Mouse (Mus musculus) midbrain, embryonic 16.5 days (tissue): ENCODE measurements around the gene Macrod1. TPM values are rescaled to one million over a fixed set of nuclear protein-coding genes. Genes with fewer than 3 reads are reported as not detected.

ENCODE experiments used
- ATAC-seq: fragments of 200-750 bp; cut with Nextera tagmentation; 2 replicates; pipeline ENCODE4 v1.8.0; 2017; ENCODE audit warnings: moderate TSS enrichment
- H3K27ac ChIP-seq: fragments of 300-500 bp; sonication (generic); 2 replicates; pipeline ENCODE4 v1.5.1; 2014; ENCODE audit warnings: mild to moderate bottlenecking, low read length, mixed read lengths
- H3K27me3 ChIP-seq: fragments of 300-500 bp; sonication (generic); 2 replicates; pipeline ENCODE4 v1.6.1; 2014; ENCODE audit warnings: low read depth, low read length, mixed read lengths; ENCODE audit not compliant: control insufficient read depth, insufficient read depth
- H3K36me3 ChIP-seq: fragments of 300-500 bp; sonication (generic); 2 replicates; pipeline ENCODE4 v1.6.1; 2014; ENCODE audit warnings: mild to moderate bottlenecking, low read length, moderate library complexity, mixed read lengths; ENCODE audit not compliant: control insufficient read depth, insufficient read depth
- H3K4me1 ChIP-seq: fragments of 300-500 bp; sonication (generic); 2 replicates; pipeline ENCODE4 v1.6.1; 2014; ENCODE audit warnings: mild to moderate bottlenecking, low read length, mixed read lengths; ENCODE audit not compliant: control insufficient read depth, insufficient read depth
- H3K4me2 ChIP-seq: fragments of 300-500 bp; sonication (generic); 2 replicates; pipeline ENCODE4 v1.6.1; 2014; ENCODE audit warnings: mild to moderate bottlenecking, low read length, mixed read lengths
- H3K4me3 ChIP-seq: fragments of 300-500 bp; sonication (generic); 2 replicates; pipeline ENCODE4 v1.5.1; 2014; ENCODE audit warnings: low read depth, mild to moderate bottlenecking, low read length, moderate library complexity, mixed read lengths
- H3K9ac ChIP-seq: fragments of 300-500 bp; sonication (generic); 2 replicates; pipeline ENCODE4 v1.6.1; 2014; ENCODE audit warnings: low read depth, low read length, mixed read lengths
- H3K9me3 ChIP-seq: fragments of 300-500 bp; sonication (generic); replicated peaks from 2 replicates; pipeline ENCODE4 v1.6.1; 2014; ENCODE audit warnings: mild to moderate bottlenecking, low read length, mixed read lengths; ENCODE audit not compliant: control insufficient read depth, poor library complexity, severe bottlenecking
- WGBS: fragments of 180-500 bp; shearing (Covaris S2); extraction: QIAGEN DNeasy Blood & Tissue Kit; methylation state at CpG from one replicate; pipeline ENCODE4 v1.1.7; 2014; 5-methylcytosine and 5-hydroxymethylcytosine counted together
- polyA plus RNA-seq: library from polyadenylated mRNA; unstranded; fragments of >200 nt; fragmentation: Nextera tagmentation; extraction: Ambion mirVana; gene quantifications from 2 replicates; pipeline ENCODE4 v1.2.1, GENCODE M21; 2015

The Macrod1 gene
- polyA plus RNA-seq, 1 experiment from 2014 or later = 5.9 TPM

- Histone ChIP-seq H3K9me3 (no peaks in the 10 kb centered on the region), H3K27ac (no peak overlapping the region), H3K4me3 (no peak overlapping the region), H3K27me3 (no peaks in the 10 kb centered on the region), H3K4me2 (no peak overlapping the region), H3K9ac (no peak overlapping the region), H3K4me1 (no peaks in the 10 kb centered on the region), H3K36me3 (peaks cover 33% of the 10 kb centered on the region)
- WGBS = 51% methylated on average over 3 of the region's 3 CpGs
- ATAC-seq = peak; percentile 71; the same call in 1 of the 2 replicates
These were observed 36.4 kb upstream of the Macrod1 start for GRCm38 (mm10) chr19:7020224-7020641.

GRCm38 (mm10) chr19:7029531-7029930 is 27.1 kb upstream of the Macrod1 start:
- H3K4me1 ChIP-seq = no peaks in the 10 kb centered on the region
- H3K4me3 ChIP-seq = no peak overlapping the region
- no peak overlapping the region for H3K4me2 ChIP-seq
- WGBS = 98% methylated on average over 5 of the region's 5 CpGs
- no peaks in the 10 kb centered on the region for H3K9me3 ChIP-seq
- ATAC-seq = no peak
- H3K27me3 ChIP-seq = no peaks in the 10 kb centered on the region
- peaks cover 62% of the 10 kb centered on the region for H3K36me3 ChIP-seq
- no peak overlapping the region for H3K27ac ChIP-seq
- no peak overlapping the region for H3K9ac ChIP-seq

- Histone ChIP-seq H3K27me3 (no peaks in the 10 kb centered on the region), H3K36me3 (peaks cover 37% of the 10 kb centered on the region), H3K9me3 (no peaks in the 10 kb centered on the region), H3K9ac (no peak overlapping the region), H3K4me3 (no peak overlapping the region), H3K4me1 (peaks cover 23% of the 10 kb centered on the region), H3K4me2 (no peak overlapping the region), H3K27ac (no peak overlapping the region)
- no peak for ATAC-seq
- 88% methylated on average over 5 of the region's 5 CpGs for WGBS
These were observed 22.6 kb upstream of the Macrod1 start for GRCm38 (mm10) chr19:7034006-7034405.

GRCm38 (mm10) chr19:7039088-7039720 is 17.4 kb upstream of the Macrod1 start:
- WGBS = under 1% methylated on average over 35 of the region's 35 CpGs
- ATAC-seq = peak; percentile 6; the same call in 1 of the 2 replicates
- H3K4me3 ChIP-seq = peak overlapping the region; percentile 91
- H3K27ac ChIP-seq = peak overlapping the region; percentile 89
- H3K9me3 ChIP-seq = no peaks in the 10 kb centered on the region
- H3K36me3 ChIP-seq = peaks cover 5% of the 10 kb centered on the region; the same call in 1 of the 2 replicates
- H3K4me2 ChIP-seq = peak overlapping the region; percentile 84
- H3K27me3 ChIP-seq = no peaks in the 10 kb centered on the region
- peaks cover 30% of the 10 kb centered on the region for H3K4me1 ChIP-seq
- peak overlapping the region; percentile 91 for H3K9ac ChIP-seq

- H3K9ac ChIP-seq = peak within 1 kb of the TSS; percentile 91
- H3K4me1 ChIP-seq = peaks cover 30% of the 10 kb centered on the region
- under 1% methylated on average over 46 of the region's 49 CpGs for WGBS
- H3K4me3 ChIP-seq = peak within 1 kb of the TSS; percentile 91
- H3K27me3 ChIP-seq = no peaks in the 10 kb centered on the region
- H3K4me2 ChIP-seq = peak within 1 kb of the TSS; percentile 93
- H3K27ac ChIP-seq = peak within 1 kb of the TSS; percentile 95
- H3K9me3 ChIP-seq = no peaks in the 10 kb centered on the region
- peak; percentile 99 for ATAC-seq
- no peaks in the 10 kb centered on the region for H3K36me3 ChIP-seq
These were observed 16.6 kb upstream of the Macrod1 start, which contains the start of gene Stip1 for GRCm38 (mm10) chr19:7039841-7040636. TSS of gene Stip1 (minus strand) at chr19:7039967.

- Histone ChIP-seq H3K4me2 (peak overlapping the region; percentile 93), H3K27me3 (no peaks in the 10 kb centered on the region), H3K4me1 (peaks cover 30% of the 10 kb centered on the region), H3K9ac (peak overlapping the region; percentile 87), H3K27ac (peak overlapping the region; percentile 95), H3K4me3 (peak overlapping the region; percentile 57), H3K36me3 (no peaks in the 10 kb centered on the region), H3K9me3 (no peaks in the 10 kb centered on the region)
- ATAC-seq = 0 out of 2 replicates have a peak, but pooled peaks have one; percentile 1
- WGBS = 28% methylated on average over 13 of the region's 13 CpGs
These were observed 15.9 kb upstream of the Macrod1 start for GRCm38 (mm10) chr19:7040637-7041130.

GRCm38 (mm10) chr19:7041171-7041570 is 15.4 kb upstream of the Macrod1 start:
- WGBS = 88% methylated on average over 2 of the region's 2 CpGs
- no peaks in the 10 kb centered on the region for H3K9me3 ChIP-seq
- peak overlapping the region; percentile 93 for H3K4me2 ChIP-seq
- H3K27me3 ChIP-seq = no peaks in the 10 kb centered on the region
- H3K27ac ChIP-seq = peak overlapping the region; percentile 95
- no peak overlapping the region for H3K9ac ChIP-seq
- no peak for ATAC-seq
- peaks cover 28% of the 10 kb centered on the region for H3K4me1 ChIP-seq
- H3K4me3 ChIP-seq = no peak overlapping the region
- H3K36me3 ChIP-seq = no peaks in the 10 kb centered on the region

- ATAC-seq = no peak
- no peaks in the 10 kb centered on the region for H3K27me3 ChIP-seq
- H3K4me3 ChIP-seq = no peak overlapping the region
- H3K9ac ChIP-seq = no peak overlapping the region
- no peak overlapping the region for H3K4me2 ChIP-seq
- no peak overlapping the region for H3K27ac ChIP-seq
- H3K9me3 ChIP-seq = no peaks in the 10 kb centered on the region
- H3K36me3 ChIP-seq = no peaks in the 10 kb centered on the region
- 75% methylated on average over 4 of the region's 4 CpGs for WGBS
- peaks cover 5% of the 10 kb centered on the region for H3K4me1 ChIP-seq
These were observed 12.3 kb upstream of the Macrod1 start for GRCm38 (mm10) chr19:7044279-7044678.

GRCm38 (mm10) chr19:7044706-7045105 is 11.9 kb upstream of the Macrod1 start:
- H3K4me1 ChIP-seq = peaks cover 5% of the 10 kb centered on the region
- no peaks in the 10 kb centered on the region for H3K27me3 ChIP-seq
- no peak overlapping the region for H3K4me2 ChIP-seq
- no peak overlapping the region for H3K4me3 ChIP-seq
- no peak overlapping the region for H3K27ac ChIP-seq
- H3K9ac ChIP-seq = no peak overlapping the region
- H3K9me3 ChIP-seq = no peaks in the 10 kb centered on the region
- no peaks in the 10 kb centered on the region for H3K36me3 ChIP-seq
- WGBS = 51% methylated on average over 4 of the region's 4 CpGs
- ATAC-seq = no peak
